Mouse (Mus musculus) G1E (cell line): ENCODE results near the gene Plod2.

ENCODE experiments used
- CTCF ChIP-seq: IDR thresholded peaks from 2 replicates; pipeline ENCODE4 v1.5.1; 2012; ENCODE audit warnings: low read depth, low read length, inconsistent platforms, mixed read lengths
- GATA1 ChIP-seq: IDR thresholded peaks from 2 replicates; pipeline ENCODE4 v1.6.1; 2012; ENCODE audit warnings: borderline replicate concordance, low read length, inconsistent platforms, mixed read lengths
- POLR2AphosphoS5 ChIP-seq: IDR thresholded peaks from 2 replicates; pipeline ENCODE4 v1.6.1; 2012; ENCODE audit warnings: low read depth, low read length, inconsistent platforms; ENCODE audit not compliant: insufficient replicate concordance
- TAL1 ChIP-seq: conservative IDR thresholded peaks from 2 replicates; pipeline ENCODE4 v1.6.1; 2012; ENCODE audit warnings: low read depth, low read length, inconsistent platforms, mixed read lengths

DNA sequence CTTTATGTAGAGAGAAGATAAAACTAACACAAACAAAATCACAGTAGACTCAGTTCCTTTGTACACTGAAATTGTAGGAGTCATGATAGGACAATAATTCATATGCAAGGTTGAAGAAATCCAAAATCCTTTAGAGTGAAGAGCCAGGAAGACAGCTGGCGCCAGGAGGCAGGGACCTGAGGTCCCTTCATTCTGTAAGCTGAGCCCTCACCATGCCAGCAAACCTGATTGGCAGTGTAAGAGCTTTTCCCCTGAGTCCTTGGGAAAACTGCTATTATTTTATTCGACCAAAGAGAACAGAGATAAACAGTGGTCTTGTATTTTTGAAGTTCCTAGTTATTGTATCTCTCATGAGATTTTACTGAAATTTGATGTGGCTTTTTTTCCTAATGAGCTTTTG, 9.0 kb downstream of the Plod2 start:
- TF ChIP-seq CTCF (no peak), TAL1 (no peak), GATA1 (no peak), POLR2AphosphoS5 (no peak)
